Mouse (Mus musculus): ENCODE measurements at regions not wholly inside any gene's neighbourhood (a gene's known extent, or its start where the extent isn't known, plus 50 kb on each side); places are given as distances from the start of the nearest gene placed in this dataset.
"Not testable (repeated sequence)": the region's sequence is repeated elsewhere in the genome, so short reads cannot be mapped to it uniquely, and the experiment has no call there.

DNA sequence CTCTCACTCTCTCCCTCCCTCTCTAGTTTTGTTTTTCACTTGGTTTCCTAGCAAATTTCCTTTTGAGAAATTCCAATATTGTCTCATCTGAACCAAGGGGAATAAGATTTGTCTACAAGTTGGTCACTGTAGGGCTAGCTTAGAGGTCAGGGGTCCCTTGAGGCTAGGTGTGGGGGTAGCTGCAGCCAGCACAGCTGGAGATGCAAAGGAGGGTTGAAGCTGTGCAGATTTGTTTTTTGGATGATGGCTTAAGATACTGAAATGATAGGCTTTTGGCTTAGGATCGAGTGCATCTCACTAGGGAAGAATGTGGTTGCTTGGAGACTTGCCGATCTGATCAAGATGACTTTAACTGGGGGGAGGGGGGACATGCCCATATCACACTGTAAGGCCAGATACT, 88.3 kb upstream of the Tmem28 start:
- ATAC-seq (ENCODE audit: borderline replicate concordance, extremely low read depth, low FRiP score, low TSS enrichment): no peak
- 59% methylated on average over 2 of the region's 2 CpGs for WGBS
- Histone ChIP-seq H3K4me2 (no peak overlapping the region), H3K4me1 (no peaks in the 10 kb centered on the region), H3K27me3 (peaks cover 8% of the 10 kb centered on the region; the same call in 1 of the 2 replicates), H3K27ac (no peak overlapping the region), H3K9ac (no peak overlapping the region), H3K9me3 (no peaks in the 10 kb centered on the region), H3K4me3 (no peak overlapping the region), H3K36me3 (no peaks in the 10 kb centered on the region)

DNA sequence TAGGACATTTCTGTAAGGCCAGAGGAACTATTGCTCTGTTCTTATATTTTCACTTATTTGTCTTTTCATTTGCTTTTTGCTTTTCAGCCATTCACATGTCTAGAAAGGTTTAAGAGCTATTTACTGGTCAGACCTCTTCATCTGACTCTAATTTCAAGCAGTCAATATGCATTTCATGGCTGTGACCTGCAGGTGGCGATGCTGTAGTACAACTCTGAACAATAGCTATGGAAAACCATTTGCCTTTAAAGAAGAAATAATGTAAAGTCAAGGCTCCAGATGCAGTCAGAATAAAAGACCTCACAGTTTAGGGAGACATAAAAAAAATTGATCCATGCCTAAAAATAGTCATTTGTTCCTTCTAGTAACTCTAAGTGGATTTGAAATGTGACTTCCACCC, 95.7 kb upstream of the Tmem28 start:
- Histone ChIP-seq H3K9me3 (no peaks in the 10 kb centered on the region), H3K36me3 (no peaks in the 10 kb centered on the region), H3K27me3 (peaks cover 4% of the 10 kb centered on the region; the same call in 1 of the 2 replicates), H3K9ac (no peak overlapping the region), H3K4me1 (no peaks in the 10 kb centered on the region), H3K4me2 (no peak overlapping the region), H3K4me3 (no peak overlapping the region), H3K27ac (no peak overlapping the region)
- WGBS: 7% methylated on average over 1 of the region's 1 CpGs
- no peak for ATAC-seq (ENCODE audit: borderline replicate concordance, extremely low read depth, low FRiP score, low TSS enrichment)

DNA sequence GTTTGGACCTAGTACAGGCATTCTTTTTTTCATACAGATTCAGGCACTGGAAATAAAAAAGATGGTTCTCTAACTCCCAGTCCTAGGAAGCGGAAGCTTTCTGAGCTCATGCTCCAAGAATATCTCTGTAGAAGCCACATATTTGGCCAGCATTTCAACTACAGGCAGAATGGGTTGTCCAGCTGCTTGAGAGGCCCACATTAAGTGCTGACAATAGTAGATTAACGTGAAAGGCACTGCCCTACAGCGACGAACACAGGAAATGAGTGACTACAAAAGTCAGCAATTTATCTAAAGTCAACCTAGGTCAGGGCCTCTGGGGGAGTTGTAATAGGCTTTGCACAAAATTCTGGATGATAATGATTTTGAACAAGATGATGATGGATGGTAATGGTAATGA, 125.5 kb upstream of the Tmem28 start:
- H3K4me3 ChIP-seq: no peak overlapping the region
- no peak for ATAC-seq (ENCODE audit: borderline replicate concordance, extremely low read depth, low FRiP score, low TSS enrichment)
- no peak overlapping the region for H3K9ac ChIP-seq
- H3K27ac ChIP-seq: no peak overlapping the region
- 30% methylated on average over 4 of the region's 4 CpGs for WGBS
- H3K4me1 ChIP-seq: no peaks in the 10 kb centered on the region
- no peak overlapping the region for H3K4me2 ChIP-seq
- no peaks in the 10 kb centered on the region for H3K9me3 ChIP-seq
- H3K27me3 ChIP-seq: 0 out of 2 replicates have a peak, but pooled peaks cover 5% of the 10 kb centered on the region
- no peaks in the 10 kb centered on the region for H3K36me3 ChIP-seq

DNA sequence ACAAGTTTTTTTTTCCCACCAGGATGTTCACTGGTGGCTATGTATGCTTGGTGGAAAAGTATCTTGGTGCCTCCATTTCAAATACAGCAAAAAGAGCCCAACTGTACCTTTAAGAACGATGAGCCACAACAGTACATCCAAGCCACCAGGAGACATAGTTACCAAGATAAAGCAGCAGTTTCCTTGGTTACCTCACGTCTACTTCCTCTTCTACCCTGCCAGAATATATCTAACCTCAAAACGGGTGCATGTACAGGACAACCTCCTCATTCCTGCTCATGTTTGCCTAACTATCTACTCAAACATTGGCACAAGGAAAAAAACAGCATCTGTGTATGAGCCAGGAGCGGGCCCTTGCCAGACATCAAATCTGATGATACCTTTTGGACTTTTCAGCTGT, 129.8 kb upstream of the Tmem28 start:
- no peaks in the 10 kb centered on the region for H3K36me3 ChIP-seq
- peaks cover 5% of the 10 kb centered on the region; the same call in 1 of the 2 replicates for H3K27me3 ChIP-seq
- no peak overlapping the region for H3K4me3 ChIP-seq
- H3K27ac ChIP-seq: no peak overlapping the region
- no peaks in the 10 kb centered on the region for H3K4me1 ChIP-seq
- 48% methylated on average over 4 of the region's 4 CpGs for WGBS
- H3K4me2 ChIP-seq: no peak overlapping the region
- no peaks in the 10 kb centered on the region for H3K9me3 ChIP-seq
- H3K9ac ChIP-seq: no peak overlapping the region
- ATAC-seq (ENCODE audit: borderline replicate concordance, extremely low read depth, low FRiP score, low TSS enrichment): no peak

DNA sequence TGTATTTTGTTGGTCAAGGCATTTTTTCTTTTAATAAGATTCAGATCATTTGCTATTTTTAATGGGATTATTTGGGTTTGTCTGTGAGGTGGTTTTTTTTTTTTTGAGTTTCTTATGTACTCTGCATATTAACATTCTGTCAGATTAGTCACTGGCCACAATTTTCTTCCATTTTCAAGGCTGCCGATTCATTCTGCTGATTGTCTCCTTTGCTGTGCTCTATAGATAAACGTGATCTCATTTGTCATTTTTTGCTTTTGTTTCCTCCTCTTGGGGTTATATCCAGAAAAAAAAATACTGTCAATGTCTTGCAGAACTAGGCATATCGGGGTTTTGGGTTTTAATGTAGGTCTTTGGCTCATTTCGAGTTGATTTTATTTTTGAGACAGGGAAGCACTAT, 131.1 kb upstream of the Tmem28 start:
- H3K9me3 ChIP-seq: no peaks in the 10 kb centered on the region
- H3K27ac ChIP-seq: no peak overlapping the region
- H3K4me2 ChIP-seq: no peak overlapping the region
- ATAC-seq (ENCODE audit: borderline replicate concordance, extremely low read depth, low FRiP score, low TSS enrichment): no peak
- H3K27me3 ChIP-seq: peaks cover 5% of the 10 kb centered on the region; the same call in 1 of the 2 replicates
- H3K9ac ChIP-seq: no peak overlapping the region
- H3K4me3 ChIP-seq: no peak overlapping the region
- 74% methylated on average over 4 of the region's 4 CpGs for WGBS
- no peaks in the 10 kb centered on the region for H3K36me3 ChIP-seq
- H3K4me1 ChIP-seq: no peaks in the 10 kb centered on the region

DNA sequence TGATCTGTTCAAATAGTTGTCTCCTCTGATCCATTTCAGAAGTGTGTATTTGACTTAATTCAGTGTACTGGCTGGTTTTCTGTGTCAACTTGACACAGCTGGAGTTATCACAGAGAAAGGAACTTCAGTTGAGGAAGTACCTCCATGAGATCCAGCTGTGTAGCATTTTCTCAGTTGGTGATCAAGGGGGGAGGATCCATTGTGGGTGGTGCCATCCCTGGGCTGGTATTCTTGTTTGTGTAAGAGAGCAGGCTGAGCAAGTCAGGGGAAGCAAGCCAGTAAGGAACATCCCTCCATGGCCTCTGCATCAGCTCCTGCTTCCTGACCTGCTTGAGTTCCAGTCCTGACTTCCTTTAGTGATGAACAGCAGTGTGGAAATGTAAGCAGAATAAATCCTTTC, 138.3 kb upstream of the Tmem28 start:
- ATAC-seq (ENCODE audit: borderline replicate concordance, extremely low read depth, low FRiP score, low TSS enrichment); H3K4me3 ChIP-seq; H3K9ac ChIP-seq; H3K9me3 ChIP-seq; H3K27ac ChIP-seq; H3K27me3 ChIP-seq; H3K4me1 ChIP-seq; H3K4me2 ChIP-seq; H3K36me3 ChIP-seq: not testable (repeated sequence)

DNA sequence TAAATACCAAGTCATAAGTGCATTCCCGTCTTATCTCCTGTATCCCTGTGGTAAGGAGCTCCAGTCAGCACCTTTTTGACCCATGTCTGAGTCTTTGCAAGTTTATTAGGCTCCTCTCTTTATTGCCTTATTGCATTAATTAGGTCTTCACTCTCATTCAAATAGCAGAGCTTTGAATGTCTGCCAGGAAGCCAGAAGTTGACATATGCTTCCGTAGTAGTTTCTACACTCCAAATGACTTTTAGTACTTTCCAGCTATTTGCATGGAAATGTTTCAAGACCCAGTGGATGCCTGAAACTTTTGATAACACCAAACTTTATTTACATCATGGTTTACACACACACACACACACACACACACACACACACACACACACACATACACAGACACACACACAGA, 153.2 kb upstream of the Tmem28 start:
- 0 out of 2 replicates have a peak overlapping the region, but pooled peaks have one; percentile 18 for H3K27ac ChIP-seq
- no peak overlapping the region for H3K4me3 ChIP-seq

DNA sequence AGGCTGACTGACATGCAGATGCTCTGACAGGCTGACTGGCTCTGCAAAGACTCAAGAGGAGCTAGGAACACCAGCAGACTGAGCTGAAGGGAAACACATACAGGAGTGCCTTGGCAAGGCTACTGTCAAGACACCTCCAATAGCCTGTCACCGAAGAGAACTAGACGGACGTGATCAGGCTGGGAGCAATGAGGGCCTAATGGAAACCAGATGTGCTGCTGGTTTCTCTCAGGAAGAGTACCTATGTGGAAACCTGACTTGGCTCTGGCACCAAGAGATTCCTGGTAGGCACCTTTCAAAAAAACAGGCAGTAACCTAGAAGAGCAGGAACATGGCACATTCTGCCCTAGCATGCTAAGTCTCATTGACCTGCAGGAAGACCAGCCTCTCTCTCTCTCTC, 158.3 kb upstream of the Tmem28 start:
- no peak overlapping the region for H3K4me2 ChIP-seq
- 54% methylated on average over 3 of the region's 3 CpGs for WGBS
- no peak overlapping the region for H3K9ac ChIP-seq
- H3K4me3 ChIP-seq: no peak overlapping the region
- H3K36me3 ChIP-seq: no peaks in the 10 kb centered on the region
- no peaks in the 10 kb centered on the region for H3K9me3 ChIP-seq
- ATAC-seq (ENCODE audit: borderline replicate concordance, extremely low read depth, low FRiP score, low TSS enrichment): no peak
- H3K27me3 ChIP-seq: peaks cover 3% of the 10 kb centered on the region
- H3K27ac ChIP-seq: no peak overlapping the region
- no peaks in the 10 kb centered on the region for H3K4me1 ChIP-seq

More for the DNA sequence above, 153.2 kb upstream of the Tmem28 start:
- no peak overlapping the region for H3K4me2 ChIP-seq
- no peaks in the 10 kb centered on the region for H3K9me3 ChIP-seq
- ATAC-seq (ENCODE audit: borderline replicate concordance, extremely low read depth, low FRiP score, low TSS enrichment): no peak; the same call in 1 of the 2 replicates
- H3K27me3 ChIP-seq: no peaks in the 10 kb centered on the region; the same call in 1 of the 2 replicates
- no peaks in the 10 kb centered on the region for H3K36me3 ChIP-seq
- H3K9ac ChIP-seq: no peak overlapping the region
- no peaks in the 10 kb centered on the region for H3K4me1 ChIP-seq
- WGBS: 44% methylated on average over 2 of the region's 2 CpGs

DNA sequence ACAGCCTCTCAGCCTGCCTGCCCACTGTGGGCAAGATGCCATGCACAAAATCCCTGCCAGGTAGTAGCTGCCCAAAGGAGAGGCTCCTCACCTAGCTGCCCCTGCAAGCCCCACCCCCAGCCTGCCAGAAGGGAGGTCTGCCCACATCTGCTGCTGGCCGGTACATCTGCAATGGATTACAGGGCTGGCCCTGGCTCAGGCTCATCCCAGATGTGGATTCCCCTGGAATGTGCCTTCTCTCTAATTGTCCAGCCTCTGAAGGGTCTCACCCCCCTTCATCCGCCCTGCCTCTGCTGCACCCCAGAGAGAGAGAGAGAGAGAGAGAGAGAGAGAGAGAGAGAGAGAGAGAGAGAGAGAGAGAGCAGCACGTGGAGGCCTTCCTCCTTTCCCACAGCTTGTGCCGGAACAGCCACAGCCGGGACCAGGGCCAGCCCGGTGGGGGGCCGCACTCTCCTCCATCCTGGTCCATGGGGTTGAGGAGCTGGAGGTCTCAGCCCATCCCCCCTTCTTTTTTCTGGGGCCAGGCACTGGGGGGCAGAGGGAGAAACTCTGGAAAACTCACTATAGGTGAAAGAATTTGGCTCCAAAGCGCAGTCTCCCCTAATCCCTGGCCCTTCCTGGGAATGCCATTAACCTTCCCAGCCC, 161.2 kb upstream of the Tmem28 start:
- Histone ChIP-seq H3K9ac (no peak overlapping the region), H3K4me2 (no peak overlapping the region), H3K4me1 (no peaks in the 10 kb centered on the region), H3K36me3 (no peaks in the 10 kb centered on the region), H3K4me3 (no peak overlapping the region), H3K27ac (no peak overlapping the region), H3K27me3 (peaks cover 3% of the 10 kb centered on the region), H3K9me3 (no peaks in the 10 kb centered on the region)
- ATAC-seq (ENCODE audit: borderline replicate concordance, extremely low read depth, low FRiP score, low TSS enrichment): 0 out of 2 replicates have a peak, but pooled peaks have one; percentile 56
- 31% methylated on average over 7 of the region's 8 CpGs for WGBS

DNA sequence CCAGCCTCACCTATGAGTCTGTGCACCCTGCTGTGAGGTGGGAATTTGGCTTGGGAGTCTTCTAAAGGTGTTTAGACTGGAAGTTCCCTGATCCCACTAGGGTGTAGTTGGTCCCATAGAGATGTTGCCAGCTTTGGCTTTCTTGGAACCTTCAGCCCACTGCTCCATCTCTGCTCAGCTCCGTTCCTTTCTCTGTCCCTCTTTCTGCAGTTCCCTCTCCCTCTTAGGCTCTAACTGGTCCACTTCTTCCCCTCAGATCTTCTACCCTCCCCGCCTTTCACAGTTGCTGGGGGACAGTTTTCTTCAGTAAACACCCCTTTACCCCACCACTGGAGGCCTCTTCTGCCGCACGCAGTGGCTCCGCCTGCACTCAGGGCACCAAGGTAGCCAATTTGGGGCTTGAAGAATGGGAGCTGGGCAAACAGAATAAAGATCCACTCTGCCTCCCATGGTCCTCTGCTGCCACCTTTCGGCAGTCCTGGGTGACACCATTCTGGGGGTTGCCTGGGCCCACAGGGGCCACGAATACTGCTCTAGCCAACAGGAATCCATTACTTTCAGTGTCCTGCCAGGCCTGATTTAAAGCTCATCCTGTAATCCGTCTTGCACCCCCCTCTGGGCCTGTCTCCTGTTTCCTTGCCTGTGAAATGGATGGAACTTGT, 162.9 kb upstream of the Tmem28 start:
- no peaks in the 10 kb centered on the region for H3K4me1 ChIP-seq
- no peak overlapping the region for H3K9ac ChIP-seq
- H3K36me3 ChIP-seq: no peaks in the 10 kb centered on the region
- no peak overlapping the region for H3K4me3 ChIP-seq
- no peak overlapping the region for H3K27ac ChIP-seq
- no peaks in the 10 kb centered on the region for H3K9me3 ChIP-seq
- H3K27me3 ChIP-seq: peaks cover 6% of the 10 kb centered on the region
- ATAC-seq (ENCODE audit: borderline replicate concordance, extremely low read depth, low FRiP score, low TSS enrichment): 0 out of 2 replicates have a peak, but pooled peaks have one; percentile 20
- no peak overlapping the region for H3K4me2 ChIP-seq
- 26% methylated on average over 8 of the region's 8 CpGs for WGBS

DNA sequence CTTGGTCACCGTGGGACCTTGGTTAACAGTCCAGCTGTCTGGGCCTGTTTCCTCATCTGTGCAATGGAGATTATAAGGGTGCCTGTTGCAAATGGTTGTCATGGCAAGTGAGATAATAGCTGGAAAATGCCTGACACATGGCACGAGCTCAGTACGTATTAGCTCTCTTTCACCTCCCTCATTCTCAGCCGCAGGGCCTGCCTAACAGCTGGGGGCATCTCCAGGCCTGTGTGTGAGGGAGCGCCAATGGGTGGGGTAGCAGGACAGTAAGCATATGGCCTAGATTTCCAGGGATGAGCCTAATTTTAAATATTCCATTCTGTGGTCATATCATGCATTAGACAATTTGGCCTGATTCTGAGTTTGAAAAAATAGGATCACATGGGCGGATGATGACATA, 163.8 kb upstream of the Tmem28 start:
- no peak for ATAC-seq (ENCODE audit: borderline replicate concordance, extremely low read depth, low FRiP score, low TSS enrichment)
- no peaks in the 10 kb centered on the region for H3K4me1 ChIP-seq
- no peaks in the 10 kb centered on the region for H3K9me3 ChIP-seq
- H3K9ac ChIP-seq: no peak overlapping the region
- H3K4me3 ChIP-seq: no peak overlapping the region
- 79% methylated on average over 6 of the region's 6 CpGs for WGBS
- H3K4me2 ChIP-seq: no peak overlapping the region
- H3K27ac ChIP-seq: no peak overlapping the region
- H3K27me3 ChIP-seq: peaks cover 6% of the 10 kb centered on the region; the same call in 1 of the 2 replicates
- H3K36me3 ChIP-seq: no peaks in the 10 kb centered on the region

DNA sequence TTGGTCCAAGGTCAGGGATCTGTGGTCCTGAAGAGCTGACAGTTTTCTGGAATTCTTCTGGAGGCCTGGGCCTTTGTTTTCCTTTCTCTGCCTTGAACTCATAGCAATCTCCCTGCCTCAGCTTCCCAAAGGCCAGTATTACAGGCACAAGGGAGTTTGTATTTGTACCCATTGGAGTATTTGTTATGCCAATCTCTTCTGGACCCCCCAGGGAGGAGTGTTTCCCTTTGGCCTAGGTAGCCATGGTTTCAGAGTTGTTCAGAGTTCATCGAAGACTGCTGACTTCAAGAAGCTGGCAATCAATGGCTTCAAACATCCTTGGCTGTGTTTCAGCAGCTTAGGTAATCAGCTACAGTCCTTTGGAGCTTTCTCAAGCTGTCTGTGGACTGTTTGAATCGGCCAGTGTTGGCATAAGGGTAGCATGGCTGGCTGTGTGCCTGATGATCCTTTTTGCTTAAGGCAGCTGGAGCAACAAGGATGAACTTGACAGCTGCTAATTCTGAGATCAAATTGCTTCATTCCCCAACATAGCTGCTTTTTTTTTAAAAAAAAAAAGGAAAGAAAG, 161.2 kb upstream of the Pja1 start:
- H3K27me3 ChIP-seq: peaks cover 4% of the 10 kb centered on the region; the same call in 1 of the 2 replicates
- 42% methylated on average over 2 of the region's 2 CpGs for WGBS
- H3K9me3 ChIP-seq: no peaks in the 10 kb centered on the region

More for the DNA sequence above, 161.2 kb upstream of the Pja1 start:
- H3K4me1 ChIP-seq: no peaks in the 10 kb centered on the region
- no peaks in the 10 kb centered on the region for H3K36me3 ChIP-seq
- ATAC-seq (ENCODE audit: borderline replicate concordance, extremely low read depth, low FRiP score, low TSS enrichment): no peak
- no peak overlapping the region for H3K4me3 ChIP-seq
- H3K9ac ChIP-seq: no peak overlapping the region
- H3K27ac ChIP-seq: no peak overlapping the region
- no peak overlapping the region for H3K4me2 ChIP-seq

Measured in lung, embryonic 15.5 days (tissue).